Mouse (Mus musculus): ENCODE measurements around the gene Ank2. TPM values are rescaled to one million over a fixed set of nuclear protein-coding genes. Genes with fewer than 3 reads are reported as not detected.

The Ank2 gene
- total and polyA plus RNA-seq, 2 experiments from 2014 or later, result 195 to 497 TPM

GRCm38 (mm10) chr3:127130167-127130770 lies 368.9 kb downstream of the Ank2 start:
- Histone ChIP-seq H3K4me3 (ENCODE audit: low read length) (no peak overlapping the region), H3K27me3 (ENCODE audit: insufficient read depth, low read length) (no peaks in the 10 kb centered on the region), H3K27ac (no peak overlapping the region), H3K9me3 (ENCODE audit: low read length) (no peaks in the 10 kb centered on the region), H3K4me2 (ENCODE audit: low read depth, low read length) (no peak overlapping the region), H3K4me1 (ENCODE audit: insufficient read depth, low read length) (no peaks in the 10 kb centered on the region), H3K9ac (replicated peaks; ENCODE audit: low read length) (no peak overlapping the region), H3K36me3 (ENCODE audit: insufficient read depth, low read length) (no peaks in the 10 kb centered on the region)
- DNase-seq (ENCODE audit: low spot score) (no peak), ATAC-seq (no peak)
- TF ChIP-seq CTCF (IDR thresholded peaks at IDR 0.05; ENCODE audit: low read depth), result no peak
- WGBS, result 65% methylated on average over 12 of the region's 12 CpGs

GRCm38 (mm10) chr3:127129750-127130149 lies 369.4 kb downstream of the Ank2 start:
- H3K4me3 ChIP-seq (ENCODE audit: low read length), result no peak overlapping the region
- H3K9ac ChIP-seq (replicated peaks; ENCODE audit: low read length), result no peak overlapping the region
- no peaks in the 10 kb centered on the region for H3K36me3 ChIP-seq (ENCODE audit: insufficient read depth, low read length)
- WGBS, result 69% methylated on average over 1 of the region's 1 CpGs
- DNase-seq (ENCODE audit: low spot score) (no peak), ATAC-seq (no peak)
- no peak for TF ChIP-seq CTCF (IDR thresholded peaks at IDR 0.05; ENCODE audit: low read depth)
- H3K4me1 ChIP-seq (ENCODE audit: insufficient read depth, low read length), result 0 out of 2 replicates have a peak, but pooled peaks cover under 1% of the 10 kb centered on the region
- H3K9me3 ChIP-seq (ENCODE audit: low read length), result no peaks in the 10 kb centered on the region
- no peak overlapping the region for H3K27ac ChIP-seq
- no peaks in the 10 kb centered on the region for H3K27me3 ChIP-seq (ENCODE audit: insufficient read depth, low read length)
- no peak overlapping the region for H3K4me2 ChIP-seq (ENCODE audit: low read depth, low read length)

GRCm38 (mm10) chr3:127127611-127128010 lies 371.5 kb downstream of the Ank2 start:
- H3K4me1 ChIP-seq (ENCODE audit: insufficient read depth, low read length), result 0 out of 2 replicates have a peak, but pooled peaks cover 6% of the 10 kb centered on the region
- H3K27me3 ChIP-seq (ENCODE audit: insufficient read depth, low read length), result no peaks in the 10 kb centered on the region
- H3K9me3 ChIP-seq (ENCODE audit: low read length), result no peaks in the 10 kb centered on the region
- no peak for TF ChIP-seq CTCF (IDR thresholded peaks at IDR 0.05; ENCODE audit: low read depth)
- DNase-seq (ENCODE audit: low spot score) (no peak), ATAC-seq (no peak)
- H3K4me3 ChIP-seq (ENCODE audit: low read length), result no peak overlapping the region
- 39% methylated on average over 1 of the region's 1 CpGs for WGBS
- H3K36me3 ChIP-seq (ENCODE audit: insufficient read depth, low read length), result no peaks in the 10 kb centered on the region
- H3K27ac ChIP-seq, result no peak overlapping the region
- H3K4me2 ChIP-seq (ENCODE audit: low read depth, low read length), result no peak overlapping the region
- no peak overlapping the region for H3K9ac ChIP-seq (replicated peaks; ENCODE audit: low read length)

GRCm38 (mm10) chr3:127126220-127126619 lies 372.9 kb downstream of the Ank2 start:
- WGBS, result 62% methylated on average over 3 of the region's 3 CpGs
- H3K27ac ChIP-seq, result no peak overlapping the region
- no peak overlapping the region for H3K9ac ChIP-seq (replicated peaks; ENCODE audit: low read length)
- H3K9me3 ChIP-seq (ENCODE audit: low read length), result no peaks in the 10 kb centered on the region
- no peak for DNase-seq (ENCODE audit: low spot score)
- no peaks in the 10 kb centered on the region for H3K27me3 ChIP-seq (ENCODE audit: insufficient read depth, low read length)
- H3K36me3 ChIP-seq (ENCODE audit: insufficient read depth, low read length), result no peaks in the 10 kb centered on the region
- no peak for TF ChIP-seq CTCF (IDR thresholded peaks at IDR 0.05; ENCODE audit: low read depth)
- ATAC-seq, result no peak
- H3K4me2 ChIP-seq (ENCODE audit: low read depth, low read length), result no peak overlapping the region
- H3K4me1 ChIP-seq (ENCODE audit: insufficient read depth, low read length), result 0 out of 2 replicates have a peak, but pooled peaks cover 6% of the 10 kb centered on the region
- no peak overlapping the region for H3K4me3 ChIP-seq (ENCODE audit: low read length)

- Histone ChIP-seq H3K4me2 (ENCODE audit: low read depth, low read length) (no peak overlapping the region), H3K9ac (replicated peaks; ENCODE audit: low read length) (no peak overlapping the region), H3K27me3 (ENCODE audit: insufficient read depth, low read length) (no peaks in the 10 kb centered on the region), H3K4me3 (ENCODE audit: low read length) (no peak overlapping the region), H3K9me3 (ENCODE audit: low read length) (no peaks in the 10 kb centered on the region), H3K27ac (peak overlapping the region; percentile 38; the same call in 1 of the 2 replicates), H3K4me1 (ENCODE audit: insufficient read depth, low read length) (0 out of 2 replicates have a peak, but pooled peaks cover 6% of the 10 kb centered on the region), H3K36me3 (ENCODE audit: insufficient read depth, low read length) (no peaks in the 10 kb centered on the region)
- 34% methylated on average over 10 of the region's 10 CpGs for WGBS
- no peak for TF ChIP-seq CTCF (IDR thresholded peaks at IDR 0.05; ENCODE audit: low read depth)
- ATAC-seq (peak; percentile 49; the same call in 1 of the 2 replicates), DNase-seq (ENCODE audit: low spot score) (no peak)
Observed at GRCm38 (mm10) chr3:127124375-127124993, 374.7 kb downstream of the Ank2 start.

- DNase-seq (ENCODE audit: low spot score) (no peak), ATAC-seq (no peak)
- 41% methylated on average over 8 of the region's 8 CpGs for WGBS
- H3K4me1 ChIP-seq (ENCODE audit: insufficient read depth, low read length), result 0 out of 2 replicates have a peak, but pooled peaks cover 6% of the 10 kb centered on the region
- no peak overlapping the region for H3K4me2 ChIP-seq (ENCODE audit: low read depth, low read length)
- 0 out of 2 replicates have a peak overlapping the region, but pooled peaks have one; percentile 8 for H3K27ac ChIP-seq
- no peak overlapping the region for H3K4me3 ChIP-seq (ENCODE audit: low read length)
- no peak overlapping the region for H3K9ac ChIP-seq (replicated peaks; ENCODE audit: low read length)
- H3K36me3 ChIP-seq (ENCODE audit: insufficient read depth, low read length), result no peaks in the 10 kb centered on the region
- no peaks in the 10 kb centered on the region for H3K27me3 ChIP-seq (ENCODE audit: insufficient read depth, low read length)
- H3K9me3 ChIP-seq (ENCODE audit: low read length), result no peaks in the 10 kb centered on the region
- no peak for TF ChIP-seq CTCF (IDR thresholded peaks at IDR 0.05; ENCODE audit: low read depth)
Observed at GRCm38 (mm10) chr3:127123376-127123775, 375.8 kb downstream of the Ank2 start.

- H3K27me3 ChIP-seq (ENCODE audit: insufficient read depth, low read length), result no peaks in the 10 kb centered on the region
- H3K4me3 ChIP-seq (ENCODE audit: low read length), result no peak overlapping the region
- H3K9ac ChIP-seq (replicated peaks; ENCODE audit: low read length), result no peak overlapping the region
- ATAC-seq, result no peak
- TF ChIP-seq CTCF (IDR thresholded peaks at IDR 0.05; ENCODE audit: low read depth), result no peak
- no peak for DNase-seq (ENCODE audit: low spot score)
- H3K27ac ChIP-seq, result no peak overlapping the region
- no peaks in the 10 kb centered on the region for H3K36me3 ChIP-seq (ENCODE audit: insufficient read depth, low read length)
- H3K9me3 ChIP-seq (ENCODE audit: low read length), result no peaks in the 10 kb centered on the region
- H3K4me2 ChIP-seq (ENCODE audit: low read depth, low read length), result no peak overlapping the region
- no peaks in the 10 kb centered on the region for H3K4me1 ChIP-seq (ENCODE audit: insufficient read depth, low read length)
- 91% methylated on average over 4 of the region's 4 CpGs for WGBS
Observed at GRCm38 (mm10) chr3:127118777-127119176, 380.4 kb downstream of the Ank2 start.
